Mouse (Mus musculus) right cerebral cortex, postnatal 36 days (tissue): ENCODE results near the gene Pdgfb.

ENCODE experiments used
- DNase-seq, 2 experiments: peaks; one replicate each; pipeline ENCODE4 v3.0.0; 2022; ENCODE audit warnings: low spot score in 2 of 2, mixed read lengths in 1 of 2

Pdgfb gene

GRCm38 (mm10) chr15:79958418-79958817 is 56.4 kb downstream of the Pdgfb start:
- no peak for DNase-seq

DNA sequence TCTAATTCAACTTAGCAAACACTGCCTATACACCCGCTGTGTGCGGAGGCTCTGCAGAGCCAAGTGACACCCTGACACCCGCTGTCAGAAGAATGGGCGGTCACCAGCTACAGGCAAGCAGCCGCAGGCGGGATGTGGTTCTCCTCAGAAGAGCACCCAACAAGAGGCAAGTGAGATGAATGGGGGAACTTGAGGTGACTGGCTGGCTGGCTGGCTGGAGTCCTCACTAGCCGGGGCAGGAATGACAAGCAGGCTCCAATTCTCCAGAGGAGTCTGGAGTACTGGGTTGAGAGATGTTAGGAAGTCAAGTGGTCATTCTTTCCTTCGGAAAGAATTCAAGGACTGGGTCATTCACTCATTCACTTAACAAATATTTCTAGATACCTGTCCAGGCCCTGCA is 58.2 kb downstream of the Pdgfb start:
- no peak for DNase-seq

DNA sequence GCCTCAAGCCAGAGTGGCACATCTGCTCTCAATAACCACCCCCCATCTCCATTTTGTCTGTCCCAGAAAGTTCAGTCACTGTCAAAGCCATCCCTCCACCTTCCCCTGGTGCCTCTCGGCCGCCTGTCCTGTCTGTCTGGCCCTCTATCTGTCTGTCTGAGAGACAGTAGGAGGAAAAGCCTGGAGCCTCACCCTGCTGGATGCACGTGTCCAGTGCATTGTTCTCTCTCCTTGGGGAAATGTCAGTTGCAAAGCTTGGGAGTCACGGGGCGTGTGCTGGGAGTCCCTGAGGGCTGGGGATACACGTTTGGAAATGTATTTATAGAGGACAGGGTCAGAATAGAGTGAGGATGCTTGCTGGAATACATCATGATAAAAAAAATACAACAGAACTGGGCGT is 61.3 kb downstream of the Pdgfb start:
- no peak for DNase-seq

GRCm38 (mm10) chr15:79952504-79953231 is 62.1 kb downstream of the Pdgfb start:
- DNase-seq, result no peak

- DNase-seq, result no peak
Measured at GRCm38 (mm10) chr15:79951730-79952503, 62.9 kb downstream of the Pdgfb start.

DNA sequence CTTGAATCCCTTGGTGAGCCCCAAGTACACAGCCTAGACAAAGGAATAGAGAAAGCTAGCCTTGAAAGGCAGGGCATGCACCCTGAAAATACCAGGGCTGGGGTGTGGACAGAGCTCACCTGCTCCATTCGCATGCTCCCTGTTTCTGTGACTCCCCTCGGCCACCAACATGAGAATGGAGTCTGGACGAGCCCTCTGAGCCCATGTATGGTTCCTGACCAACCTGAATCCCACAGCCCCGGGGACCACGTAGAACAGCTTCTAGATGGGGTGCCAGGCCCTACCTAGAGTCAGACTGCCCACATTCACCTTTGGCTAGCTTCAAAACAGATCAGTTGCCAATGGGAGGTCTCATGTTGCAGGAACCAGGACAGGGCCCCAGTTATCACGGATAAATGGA is 63.6 kb downstream of the Pdgfb start:
- DNase-seq, result no peak

DNA sequence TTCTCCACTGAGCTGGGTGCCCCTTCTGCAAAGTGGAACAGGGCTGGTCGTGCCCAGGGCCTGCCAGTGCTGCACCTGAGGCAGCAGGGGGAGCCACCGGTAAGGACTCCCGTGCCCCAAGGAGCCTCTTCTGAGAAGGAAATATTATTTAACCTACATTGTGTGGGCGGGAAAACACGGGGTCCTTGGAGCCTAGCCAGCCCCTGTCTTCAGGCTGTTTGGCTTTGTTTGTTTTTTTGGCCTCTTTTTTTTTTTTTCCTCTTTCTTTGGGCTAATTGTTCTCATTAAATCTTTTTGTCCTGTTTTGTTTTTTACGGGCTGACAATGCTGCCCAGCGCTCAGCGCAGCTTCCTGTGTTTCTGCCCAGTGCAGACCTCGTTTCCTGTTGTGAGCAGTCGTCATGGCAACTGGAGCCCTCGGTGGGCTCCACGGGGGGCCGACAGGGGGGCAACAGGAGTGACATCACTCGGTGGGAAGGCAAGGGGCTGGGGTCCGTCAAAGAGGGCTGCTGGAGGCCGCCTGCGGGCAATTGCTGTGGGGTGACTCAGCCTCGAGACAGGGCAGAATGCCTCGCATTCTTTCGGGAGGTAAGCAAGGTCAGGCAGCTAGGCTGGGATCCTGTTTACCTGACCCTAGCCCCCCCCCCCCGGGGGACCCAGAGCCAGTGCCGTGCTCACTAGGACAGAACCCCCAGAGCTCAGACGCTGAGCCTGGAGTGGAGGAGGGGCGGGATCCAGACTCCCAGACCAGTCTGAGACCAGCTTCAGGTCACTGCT is 64.3 kb downstream of the Pdgfb start:
- no peak for DNase-seq

DNA sequence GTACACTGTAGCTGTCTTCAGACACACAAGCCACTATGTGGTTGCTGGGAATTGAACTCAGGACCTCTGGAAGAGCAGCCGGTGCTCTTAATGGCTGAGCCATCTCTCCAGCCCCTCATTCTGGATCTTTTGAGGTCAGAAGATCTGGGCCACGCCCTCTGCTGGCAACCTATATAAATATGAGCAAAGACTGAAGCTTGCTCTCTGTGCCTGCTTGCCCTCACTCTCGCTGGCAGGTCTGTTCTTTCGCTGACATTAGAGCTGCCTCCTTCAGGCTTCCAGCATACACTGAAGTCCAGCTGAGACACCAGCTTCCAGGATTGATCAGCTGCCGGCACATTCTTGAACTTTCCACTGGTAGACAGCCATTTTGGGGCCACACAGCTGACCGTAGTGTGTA is 67.1 kb downstream of the Pdgfb start:
- no peak for DNase-seq

DNA sequence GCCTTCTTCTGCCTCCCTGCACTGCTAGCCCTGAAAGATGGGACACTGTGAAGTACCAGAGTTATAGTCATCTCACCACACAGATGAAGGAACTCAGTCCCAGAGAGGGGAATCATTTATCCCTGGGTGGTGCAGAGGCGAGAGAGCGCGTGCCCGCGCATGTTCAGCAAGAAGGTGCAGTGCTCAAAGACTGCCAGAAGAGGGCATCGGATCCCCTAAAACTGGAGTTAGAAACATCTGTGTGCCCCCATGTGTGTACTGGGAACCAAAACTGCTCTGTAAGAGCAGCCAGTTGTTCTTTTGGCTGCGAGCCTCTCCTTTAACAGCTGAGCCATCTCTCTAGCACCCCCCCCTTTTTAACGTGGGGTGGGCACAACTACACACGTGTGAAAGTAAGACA is 68.0 kb downstream of the Pdgfb start:
- no peak for DNase-seq

DNA sequence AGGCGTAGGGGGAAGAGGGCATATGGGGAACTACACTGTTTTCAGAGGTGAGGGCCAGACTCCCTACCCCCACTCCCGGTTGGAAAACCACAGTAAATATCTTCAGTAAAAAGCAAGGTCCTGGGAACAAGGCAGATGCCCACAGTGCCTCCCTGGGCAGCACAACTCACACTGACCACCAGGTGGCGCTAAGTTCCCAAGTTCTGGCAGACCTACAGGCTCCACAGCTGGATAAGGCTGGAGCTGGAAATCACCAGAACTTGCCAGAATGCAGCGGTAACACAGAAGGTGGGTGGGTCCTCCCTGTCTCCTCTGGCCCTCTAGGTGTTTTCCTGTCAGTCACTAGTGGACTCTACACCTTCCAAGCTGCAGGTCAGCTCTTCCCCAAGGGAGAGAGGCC is 68.8 kb downstream of the Pdgfb start:
- peak; percentile 74 to 76 for DNase-seq
